Mouse (Mus musculus): ENCODE measurements around the gene Kptn.
A peak's percentile ranks its signal among the peaks of the same experiment; 100 is the strongest.

Gene Kptn

DNA sequence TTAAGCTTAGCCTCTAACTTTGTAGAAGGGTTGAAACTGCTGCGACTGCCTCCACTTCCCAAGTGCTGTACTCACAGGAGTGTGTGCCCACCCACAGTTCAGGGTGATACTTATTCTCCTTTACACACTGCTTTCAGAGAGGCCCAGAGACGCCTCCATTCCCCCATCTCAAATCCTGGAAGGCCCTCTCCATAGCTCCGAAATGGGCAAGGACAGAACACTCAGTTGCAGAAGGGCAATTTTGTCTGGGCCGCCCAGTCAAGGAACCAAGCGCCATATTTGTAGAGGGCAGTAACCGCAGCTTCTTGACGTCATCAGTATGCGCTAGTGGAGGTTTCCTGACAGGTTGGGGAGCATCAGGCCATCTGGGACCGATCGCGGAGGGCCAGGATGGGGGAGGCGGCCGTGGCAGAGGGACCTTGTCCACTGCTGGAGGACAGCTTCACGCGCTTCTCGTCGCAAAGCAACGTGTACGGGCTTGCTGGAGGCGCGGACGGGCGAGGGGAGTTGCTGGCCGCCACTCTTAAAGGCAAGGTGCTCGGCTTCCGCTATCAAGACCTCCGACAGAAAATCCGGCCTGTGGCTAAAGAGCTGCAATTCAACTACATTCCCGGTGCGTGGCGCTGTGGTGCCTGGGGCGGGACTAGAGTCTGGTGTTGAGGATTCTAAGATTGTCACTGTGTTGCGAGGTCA lies at the start of gene Kptn:
TSS of gene Kptn (plus strand) at position 327 of the 693 bp plus-strand sequence.
- peak; percentile 85 for DNase-seq (ENCODE audit: low read depth)

DNA sequence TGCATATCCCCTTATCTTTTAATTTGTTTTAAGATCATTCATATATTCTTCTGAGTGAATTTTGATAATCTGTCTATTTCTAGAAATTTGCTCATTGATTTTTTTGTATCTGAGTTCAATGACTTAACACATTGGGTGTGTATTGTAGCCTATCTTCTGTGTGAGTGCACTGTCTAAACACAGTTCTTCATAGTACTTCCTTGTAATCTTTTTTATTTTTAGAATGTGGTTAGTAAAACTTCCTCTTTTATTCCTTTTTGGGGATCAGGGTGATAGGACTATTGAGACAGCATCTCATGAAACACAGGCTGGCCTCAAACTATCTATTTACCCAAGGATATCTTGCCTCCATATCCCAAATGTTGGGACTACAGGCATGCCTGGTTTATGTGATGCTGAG lies 48.8 kb upstream of the Kptn start:
- DNase-seq (ENCODE audit: low read depth): no peak

DNA sequence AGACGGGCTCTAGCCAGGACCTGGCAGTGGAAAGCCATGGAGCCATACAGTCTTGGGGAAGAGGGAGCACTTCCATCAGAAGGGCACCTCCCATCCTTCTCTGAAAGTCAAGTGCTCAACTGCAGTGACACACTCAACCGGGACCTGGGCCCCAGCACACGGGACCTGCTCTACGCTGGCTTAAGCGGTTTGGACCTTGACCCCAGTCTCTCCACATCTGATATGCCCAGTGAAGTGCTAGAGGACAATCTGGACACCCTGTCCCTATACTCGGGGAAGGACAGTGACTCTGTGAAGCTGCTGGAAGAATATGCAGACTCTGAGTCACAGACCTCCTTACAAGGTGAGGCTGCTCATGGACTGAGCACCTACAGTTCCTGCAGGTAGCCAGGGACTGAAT lies 47.8 kb upstream of the Kptn start:
- no peak for DNase-seq (ENCODE audit: low read depth)

- no peak for DNase-seq (ENCODE audit: low read depth)
Measured at GRCm38 (mm10) chr7:16079947-16080346, 39.7 kb upstream of the Kptn start.

- DNase-seq (ENCODE audit: low read depth): no peak
Measured at GRCm38 (mm10) chr7:16080581-16080980, 39.1 kb upstream of the Kptn start.

DNA sequence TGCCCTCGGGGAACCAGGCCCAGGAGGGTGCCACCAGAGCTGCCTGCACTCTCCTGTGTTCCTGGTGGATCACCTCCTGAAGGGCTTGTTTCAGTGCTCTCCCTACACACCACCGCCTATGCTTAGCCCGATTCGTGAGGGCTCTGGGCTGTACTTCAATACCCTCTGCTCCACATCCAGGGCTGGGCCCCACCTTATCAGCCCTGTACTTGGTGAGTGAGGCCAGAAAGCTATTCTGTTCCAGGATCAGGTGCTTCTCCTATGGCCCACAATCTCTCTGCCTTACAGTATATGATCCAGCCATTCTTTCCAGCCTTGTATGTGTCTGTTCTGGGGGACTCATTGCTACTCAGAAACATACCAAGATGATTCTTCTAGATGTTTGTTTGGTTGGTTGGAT lies 36.3 kb upstream of the Kptn start:
- DNase-seq (ENCODE audit: low read depth): no peak

- no peak for DNase-seq (ENCODE audit: low read depth)
Measured at GRCm38 (mm10) chr7:16087587-16087986, 32.1 kb upstream of the Kptn start.

DNA sequence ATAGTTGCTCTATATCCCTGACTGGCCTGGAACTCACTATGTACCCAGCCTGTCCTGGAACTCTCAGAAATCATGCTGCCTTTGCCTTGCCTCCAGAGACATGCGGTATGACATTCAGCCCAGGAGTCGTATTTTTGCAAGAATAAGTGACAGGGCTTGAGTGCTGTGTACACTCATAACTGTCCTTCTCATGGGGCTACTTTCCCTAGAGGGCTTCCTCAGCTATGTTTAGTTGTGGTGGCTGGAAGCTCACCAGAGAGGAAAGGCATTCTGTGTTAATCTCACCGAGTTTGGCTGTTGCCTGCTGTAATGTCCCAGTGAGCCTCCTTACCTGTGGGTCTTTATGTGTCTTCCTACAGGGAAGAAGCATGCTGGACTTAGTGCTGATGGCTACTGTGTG lies 25.1 kb upstream of the Kptn start:
- DNase-seq (ENCODE audit: low read depth): no peak

- peak; percentile 99 for DNase-seq (ENCODE audit: low read depth)
Measured at GRCm38 (mm10) chr7:16098021-16099017, 21.4 kb upstream of the Kptn start, which contains the start of gene Napa. Gene Napa, plus strand, starts transcription at chr7:16098458.

- no peak for DNase-seq (ENCODE audit: low read depth)
Measured at GRCm38 (mm10) chr7:16099901-16100300, 19.8 kb upstream of the Kptn start.

DNA sequence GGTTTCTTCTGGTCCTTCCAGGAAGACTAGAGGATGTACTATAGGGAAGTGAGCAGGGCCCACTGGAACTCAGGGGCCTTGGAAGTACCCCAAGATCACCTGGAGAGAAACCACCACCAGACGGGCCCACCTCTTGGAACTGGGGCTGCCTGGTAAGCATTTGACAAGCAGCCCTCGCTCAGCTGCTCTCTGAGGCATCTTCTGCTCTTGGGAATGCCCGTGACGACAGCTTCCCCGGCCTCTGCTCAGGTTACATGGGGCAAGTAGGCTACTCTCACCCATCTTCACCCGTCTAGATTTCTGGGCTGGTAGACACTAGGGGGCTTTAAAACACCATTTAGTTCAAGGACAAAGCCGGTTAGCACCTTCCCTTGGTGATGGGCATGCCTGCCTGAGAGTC lies 18.6 kb upstream of the Kptn start:
- no peak for DNase-seq (ENCODE audit: low read depth)

- DNase-seq (ENCODE audit: low read depth): no peak
Measured at GRCm38 (mm10) chr7:16101726-16102475, 17.8 kb upstream of the Kptn start.

GRCm38 (mm10) chr7:16102686-16103226 lies 16.9 kb upstream of the Kptn start:
- no peak for DNase-seq (ENCODE audit: low read depth)

GRCm38 (mm10) chr7:16103760-16104159 lies 15.9 kb upstream of the Kptn start:
- no peak for DNase-seq (ENCODE audit: low read depth)

DNA sequence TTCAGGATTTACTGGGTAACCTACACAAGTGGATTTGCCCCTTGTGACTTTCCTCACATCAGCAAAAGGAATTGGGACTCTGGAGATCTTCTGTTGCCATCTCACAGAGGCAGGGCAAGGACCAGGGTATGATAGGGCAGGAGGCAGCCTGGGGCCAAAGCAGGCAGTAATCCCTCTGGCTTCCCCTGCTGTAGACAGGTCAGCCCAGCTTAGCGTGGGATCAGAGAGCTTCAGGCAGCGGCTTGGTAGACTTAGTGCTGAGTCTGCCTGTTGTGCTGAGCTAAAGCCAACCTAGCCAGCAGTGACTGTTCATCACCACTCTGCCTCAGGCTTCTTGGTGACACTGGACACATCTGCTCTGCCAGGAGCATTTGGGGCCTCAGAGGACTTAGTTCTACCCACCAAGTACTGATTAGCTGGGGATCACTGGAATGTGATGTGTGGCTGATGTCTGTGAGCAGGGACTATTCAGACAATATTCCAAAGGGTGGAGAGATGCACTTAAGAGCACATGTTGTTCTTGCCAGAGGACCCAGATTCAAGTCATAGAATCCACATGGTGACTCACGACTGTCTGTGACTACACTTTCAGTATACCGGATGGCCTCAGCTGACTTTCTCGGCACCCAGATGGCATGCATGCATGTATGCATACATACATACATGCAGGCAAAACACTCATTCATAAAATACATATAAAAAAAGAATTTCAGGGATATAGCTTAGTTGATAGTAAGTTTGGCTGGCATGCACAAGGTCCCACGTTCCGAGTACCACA lies 14.9 kb upstream of the Kptn start:
- DNase-seq (ENCODE audit: low read depth): no peak

DNA sequence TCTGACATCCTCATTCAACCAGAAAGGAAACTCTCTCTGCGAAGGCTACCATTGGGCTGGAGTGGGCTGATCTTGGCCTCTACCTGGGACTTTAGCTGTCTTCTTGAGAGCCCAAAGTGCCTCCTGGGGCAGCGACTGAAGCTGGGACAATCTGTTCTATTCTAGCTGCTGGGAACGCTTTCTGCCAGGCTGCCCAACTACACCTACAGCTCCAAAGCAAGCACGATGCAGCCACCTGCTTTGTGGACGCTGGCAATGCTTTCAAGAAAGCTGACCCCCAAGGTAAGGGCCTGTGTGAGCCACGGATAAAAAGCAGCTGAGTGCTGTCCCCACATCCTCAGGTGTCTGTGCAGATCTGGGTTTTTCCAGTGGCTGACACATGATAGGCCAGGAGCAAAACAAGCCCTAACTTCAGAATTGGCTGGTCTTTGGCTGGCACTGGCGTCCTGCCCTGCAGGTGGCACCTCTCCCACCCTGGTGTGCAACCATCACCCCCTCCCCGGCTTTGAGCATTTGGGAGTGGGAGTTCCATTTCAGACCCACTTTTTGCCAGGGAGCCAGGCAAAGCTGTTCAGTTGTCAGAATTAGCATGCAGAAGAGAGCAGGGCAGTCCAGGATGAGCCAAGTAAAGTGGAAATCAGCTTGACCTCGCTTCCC lies 10.7 kb upstream of the Kptn start:
- no peak for DNase-seq (ENCODE audit: low read depth)

GRCm38 (mm10) chr7:16110158-16110557 lies 9.5 kb upstream of the Kptn start:
- DNase-seq (ENCODE audit: low read depth): no peak

DNA sequence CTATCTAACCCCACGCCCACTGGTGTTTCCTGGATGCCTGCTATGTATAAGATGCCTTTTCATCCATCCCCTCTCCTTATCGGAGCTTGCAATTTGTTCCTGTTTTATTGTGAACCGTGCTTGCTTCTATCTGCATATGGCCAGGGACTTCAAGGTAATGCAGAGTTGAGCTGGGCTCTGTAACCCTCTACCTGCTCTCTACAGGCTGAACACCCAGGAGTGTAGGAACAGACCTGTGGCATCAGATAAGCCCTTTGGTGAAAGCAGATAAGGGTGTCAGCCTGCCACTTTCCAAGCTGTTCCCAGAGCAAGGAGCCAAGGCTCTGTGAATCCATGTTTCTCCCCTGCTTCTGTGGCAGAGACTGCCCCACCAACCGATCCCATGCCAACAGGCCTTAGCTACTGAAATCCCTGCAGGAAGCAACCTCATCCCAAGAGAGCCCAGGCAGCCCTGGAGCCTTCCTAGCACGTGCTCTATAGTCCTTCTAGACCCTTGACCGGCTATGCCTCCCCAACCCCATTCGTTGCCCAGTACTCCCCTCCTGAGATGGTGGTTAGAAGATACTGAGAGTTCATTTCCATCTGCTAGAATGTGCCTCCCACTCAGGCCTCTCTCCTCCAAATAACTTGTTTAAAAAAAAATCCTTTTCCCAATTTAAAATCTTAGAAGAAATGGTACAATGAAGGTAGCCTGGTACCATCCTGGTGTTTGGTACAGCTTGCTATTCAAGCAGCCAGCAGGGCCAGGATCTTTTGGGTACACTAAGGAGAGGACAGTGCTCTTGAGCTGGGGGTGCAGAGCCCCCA lies 8.2 kb upstream of the Kptn start:
- DNase-seq (ENCODE audit: low read depth): no peak

DNA sequence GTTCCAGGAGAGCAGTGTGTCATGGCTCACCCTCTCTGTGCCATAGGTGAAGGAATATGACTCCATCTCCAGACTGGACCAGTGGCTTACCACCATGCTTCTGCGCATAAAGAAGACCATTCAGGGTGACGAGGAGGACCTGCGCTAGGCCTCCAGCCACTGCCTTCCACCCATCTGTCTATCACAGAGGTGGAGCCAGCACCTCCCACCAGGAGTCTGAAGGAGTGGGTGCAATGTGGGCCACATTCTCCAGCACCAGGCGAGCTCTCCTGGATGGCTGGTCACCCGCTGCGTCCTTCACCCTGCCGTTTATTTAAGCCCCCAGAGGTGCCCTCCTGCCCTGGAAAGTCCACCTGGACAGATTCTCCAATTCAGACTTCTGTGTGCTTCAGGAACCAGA lies 3.3 kb upstream of the Kptn start:
- DNase-seq (ENCODE audit: low read depth): no peak

- DNase-seq (ENCODE audit: low read depth): no peak
Measured at GRCm38 (mm10) chr7:16117100-16117499, 2.6 kb upstream of the Kptn start.
